Mouse (Mus musculus) adrenal gland, postnatal 4 days (tissue): ENCODE measurements at regions not wholly inside any gene's neighbourhood (a gene's known extent, or its start where the extent isn't known, plus 50 kb on each side); places are given as distances from the start of the nearest gene placed in this dataset.
"Not testable (repeated sequence)": the region's sequence is repeated elsewhere in the genome, so short reads cannot be mapped to it uniquely, and the experiment has no call there.

Experiments
- DNase-seq, 2 experiments: peaks; one replicate each; pipeline ENCODE4 v3.0.0; 2021 to 2022; ENCODE audit warnings: low spot score in 2 of 2, mixed read lengths in 2 of 2

- no peak for DNase-seq
Observed at GRCm38 (mm10) chr12:28922236-28922635, 170.6 kb downstream of the Eipr1 start.

- DNase-seq, result no peak
Observed at GRCm38 (mm10) chr12:28925206-28925605, 173.6 kb downstream of the Eipr1 start.

- DNase-seq, result no peak
Observed at GRCm38 (mm10) chr12:28939936-28940335, 188.3 kb downstream of the Eipr1 start.

- DNase-seq, result no peak
Observed at GRCm38 (mm10) chr12:28948889-28949288, 197.3 kb downstream of the Eipr1 start.

- DNase-seq, result no peak
Observed at GRCm38 (mm10) chr12:28949307-28949706, 197.7 kb downstream of the Eipr1 start.

- DNase-seq, result no peak
Observed at GRCm38 (mm10) chr12:28957155-28957554, 205.6 kb downstream of the Eipr1 start.

GRCm38 (mm10) chr12:28958661-28959060 is 207.1 kb downstream of the Eipr1 start:
- no peak for DNase-seq

- no peak for DNase-seq
Observed at GRCm38 (mm10) chr12:28969671-28970379, 218.2 kb downstream of the Eipr1 start.

- peak in 1 of 2 experiments; percentile 13 for DNase-seq
Observed at GRCm38 (mm10) chr12:28974571-28975041, 223.0 kb downstream of the Eipr1 start.

GRCm38 (mm10) chr12:28975249-28975648 is 223.6 kb downstream of the Eipr1 start:
- DNase-seq, result no peak

- no peak for DNase-seq
Observed at GRCm38 (mm10) chr12:28979679-28980078, 228.1 kb downstream of the Eipr1 start.

GRCm38 (mm10) chr12:28986214-28986613 is 234.6 kb downstream of the Eipr1 start:
- no peak for DNase-seq

GRCm38 (mm10) chr12:28997474-28998192 is 246.0 kb downstream of the Eipr1 start:
- DNase-seq, result no peak

- no peak for DNase-seq
Observed at GRCm38 (mm10) chr12:28999963-29000451, 248.4 kb downstream of the Eipr1 start.

- no peak for DNase-seq
Observed at GRCm38 (mm10) chr12:29004504-29004903, 252.9 kb downstream of the Eipr1 start.

GRCm38 (mm10) chr12:29014601-29015000 is 263.0 kb downstream of the Eipr1 start:
- no peak for DNase-seq

- DNase-seq, result no peak
Observed at GRCm38 (mm10) chr12:29015200-29015862, 263.7 kb downstream of the Eipr1 start.

- no peak for DNase-seq
Observed at GRCm38 (mm10) chr12:29021152-29021551, 269.5 kb downstream of the Eipr1 start.

- no peak for DNase-seq
Observed at GRCm38 (mm10) chr12:29028171-29028570, 276.6 kb downstream of the Eipr1 start.

- DNase-seq, result no peak
Observed at GRCm38 (mm10) chr12:29029461-29029860, 277.9 kb downstream of the Eipr1 start.

GRCm38 (mm10) chr12:29046009-29046408 is 294.4 kb downstream of the Eipr1 start:
- no peak for DNase-seq

GRCm38 (mm10) chr12:29048596-29048995 is 297.0 kb downstream of the Eipr1 start:
- DNase-seq, result not testable (repeated sequence)
